Mouse (Mus musculus) G1E (cell line): ENCODE measurements around the gene Wwp2.

Experiments used
- CTCF ChIP-seq: IDR thresholded peaks from 2 replicates; pipeline ENCODE4 v1.5.1; 2012; ENCODE audit warnings: low read depth, low read length, inconsistent platforms, mixed read lengths
- GATA1 ChIP-seq: IDR thresholded peaks from 2 replicates; pipeline ENCODE4 v1.6.1; 2012; ENCODE audit warnings: borderline replicate concordance, low read length, inconsistent platforms, mixed read lengths
- GATA2 ChIP-seq: IDR thresholded peaks from 2 replicates; pipeline ENCODE4 v1.6.1; 2012; ENCODE audit warnings: low read depth, low read length, inconsistent platforms, borderline replicate concordance
- POLR2AphosphoS5 ChIP-seq: IDR thresholded peaks from 2 replicates; pipeline ENCODE4 v1.6.1; 2012; ENCODE audit warnings: low read depth, low read length, inconsistent platforms; ENCODE audit not compliant: insufficient replicate concordance

- TF ChIP-seq CTCF (no peak), GATA2 (no peak), GATA1 (no peak), POLR2AphosphoS5 (no peak)
Measured at GRCm38 (mm10) chr8:107387861-107388260, 48.3 kb upstream of the Wwp2 start.
